33 mouse cellular contexts compared by ENCODE assay signal in genomic region chr17:36187540-36187939, GRCm38 (mm10). TPM values are rescaled to one million over a fixed set of nuclear protein-coding genes. Genes with fewer than 3 reads are reported as not detected.
DNase-seq lines count a peak whose midpoint lies in the region; ATAC-seq and TF ChIP-seq lines count a peak whose summit lies in the region.
"Had no signal": no experiment of that assay in that cellular context is flagged by ENCODE, and none has a peak within 500 bp of the region (broad histone marks: within the 10 kb centered on the region; RNA-seq: fewer than 3 reads in every experiment).

No protein-coding gene starts in this region.

- no peak overlapping the region for H3K4me2 ChIP-seq in heart, embryonic 11.5 days
- H3K4me2 ChIP-seq in liver, postnatal 0 days (ENCODE audit: low read depth, low read length) = no peak overlapping the region
- H3K4me2 ChIP-seq: embryonic facial prominence, embryonic 12.5 days; embryonic facial prominence, embryonic 15.5 days; hindbrain, embryonic 13.5 days had no signal

- no peak overlapping the region for H3K4me3 ChIP-seq in heart, embryonic 10.5 days
- H3K4me3 ChIP-seq in heart, embryonic 11.5 days (ENCODE audit: low read depth, low read length) = no peak overlapping the region
- no peak overlapping the region for H3K4me3 ChIP-seq in liver, postnatal 0 days (ENCODE audit: low read depth, low read length)
- H3K4me3 ChIP-seq: embryonic facial prominence, embryonic 12.5 days; embryonic facial prominence, embryonic 15.5 days; gastrocnemius, adult 2 months; hindbrain, embryonic 13.5 days had no signal

- H3K9me3 ChIP-seq in heart, embryonic 10.5 days = no peaks in the 10 kb centered on the region
- H3K9me3 ChIP-seq in heart, embryonic 11.5 days (replicated peaks; ENCODE audit: control insufficient read depth, low read length) = no peaks in the 10 kb centered on the region
- H3K9me3 ChIP-seq in liver, postnatal 0 days (ENCODE audit: low read length) = no peaks in the 10 kb centered on the region
- H3K9me3 ChIP-seq: embryonic facial prominence, embryonic 12.5 days; embryonic facial prominence, embryonic 15.5 days; G1E; hindbrain, embryonic 13.5 days had no signal

- WGBS in heart, embryonic 10.5 days = 55% methylated on average over 3 of the region's 3 CpGs
- 34% methylated on average over 3 of the region's 3 CpGs for WGBS in heart, embryonic 11.5 days (ENCODE audit: insufficient replicate concordance)
- 30% methylated on average over 3 of the region's 3 CpGs for WGBS in liver, postnatal 0 days (ENCODE audit: insufficient replicate concordance)

- peaks cover 88% of the 10 kb centered on the region for H3K27me3 ChIP-seq in heart, embryonic 10.5 days (ENCODE audit: insufficient read depth, poor library complexity, severe bottlenecking)
- peaks cover 54% of the 10 kb centered on the region for H3K27me3 ChIP-seq in heart, embryonic 11.5 days (ENCODE audit: control insufficient read depth, insufficient read depth, low read length)
- H3K27me3 ChIP-seq in splenic B cell, adult 2 months (ENCODE audit: control insufficient read depth, insufficient read depth, low read length, poor library complexity, severe bottlenecking) = no peaks in the 10 kb centered on the region
- peaks cover 20% of the 10 kb centered on the region for H3K27me3 ChIP-seq in liver, postnatal 0 days (ENCODE audit: insufficient read depth, low read length)

- H3K4me1 ChIP-seq in heart, embryonic 10.5 days = no peaks in the 10 kb centered on the region
- no peaks in the 10 kb centered on the region for H3K4me1 ChIP-seq in heart, embryonic 11.5 days (ENCODE audit: control insufficient read depth, insufficient read depth, low read length)
- H3K4me1 ChIP-seq in liver, postnatal 0 days (ENCODE audit: insufficient read depth) = no peaks in the 10 kb centered on the region
- H3K4me1 ChIP-seq: embryonic facial prominence, embryonic 12.5 days; embryonic facial prominence, embryonic 15.5 days; hindbrain, embryonic 13.5 days had no signal

- no peak overlapping the region for H3K9ac ChIP-seq in heart, embryonic 11.5 days (ENCODE audit: low read depth, low read length)
- H3K9ac ChIP-seq in liver, postnatal 0 days (replicated peaks) = no peak overlapping the region
- H3K9ac ChIP-seq: embryonic facial prominence, embryonic 12.5 days; embryonic facial prominence, embryonic 15.5 days; forebrain, postnatal 0 days; hindbrain, embryonic 13.5 days had no signal

- peak; percentile 39 for DNase-seq in heart, embryonic 10.5 days (ENCODE audit: low spot score)
- peak; percentile 29 for DNase-seq in splenic B cell, adult 2 months (ENCODE audit: low read depth, low spot score)
- no peak for DNase-seq in liver, postnatal 0 days
- no peak for DNase-seq in lung, postnatal 25 days (ENCODE audit: low spot score)
- DNase-seq: adrenal gland, postnatal 10 days; adrenal gland, postnatal 36 days; B cell, adult 2 months; cerebellum, adult 18-20 months; cerebellum, adult 9-10 months; cerebellum, postnatal 14 days; forebrain, postnatal 0 days; gastrocnemius, adult 2 months; gastrocnemius, postnatal 14 days; heart, adult 18-20 months had no signal

- no peak for ATAC-seq in heart, embryonic 11.5 days (replicated peaks; ENCODE audit: insufficient number of reproducible peaks, low FRiP score, low TSS enrichment)
- peak; percentile 65; the same call in 1 of the 2 replicates for ATAC-seq in megakaryocyte progenitor cell, adult 5-6 weeks (replicated peaks; ENCODE audit: poor library complexity)
- ATAC-seq in liver, postnatal 0 days = no peak
- ATAC-seq: forebrain, embryonic 14.5 days; forebrain, postnatal 0 days; hindbrain, embryonic 16.5 days; inflammation-experienced regulatory T-cells, adult 6 months; Patski had no signal

- no peaks in the 10 kb centered on the region for H3K36me3 ChIP-seq in heart, embryonic 10.5 days
- H3K36me3 ChIP-seq in heart, embryonic 11.5 days (ENCODE audit: control insufficient read depth, insufficient read depth, low read length) = no peaks in the 10 kb centered on the region
- H3K36me3 ChIP-seq in splenic B cell, adult 2 months (ENCODE audit: control insufficient read depth, insufficient read depth, low read length, poor library complexity, severe bottlenecking) = no peaks in the 10 kb centered on the region
- no peaks in the 10 kb centered on the region for H3K36me3 ChIP-seq in liver, postnatal 0 days (replicated peaks; ENCODE audit: insufficient read depth, low read length)
- H3K36me3 ChIP-seq: embryonic facial prominence, embryonic 12.5 days; embryonic facial prominence, embryonic 15.5 days; G1E; hindbrain, embryonic 13.5 days had no signal

- no peak for TF ChIP-seq EP300 in liver, postnatal 0 days (IDR thresholded peaks at IDR 0.05; ENCODE audit: low read depth)

- H3K27ac ChIP-seq in heart, embryonic 10.5 days = no peak overlapping the region
- no peak overlapping the region for H3K27ac ChIP-seq in heart, embryonic 11.5 days (ENCODE audit: low read depth, low read length)
- no peak overlapping the region for H3K27ac ChIP-seq in liver, postnatal 0 days (ENCODE audit: low read depth)
- H3K27ac ChIP-seq: embryonic facial prominence, embryonic 12.5 days; embryonic facial prominence, embryonic 15.5 days; gastrocnemius, adult 2 months; hindbrain, embryonic 13.5 days had no signal

- TF ChIP-seq CTCF in liver, postnatal 0 days (IDR thresholded peaks at IDR 0.05; ENCODE audit: low read depth) = no peak

RNA-seq across cellular contexts. Expression of gene H2-T3, which starts 2.5 kb away (rescaled TPM):
- not detected in 2 replicates for polyA plus RNA-seq in heart, embryonic 10.5 days (2016; fragmentation: Nextera tagmentation; extraction: Ambion mirVana)
- polyA plus RNA-seq in heart, embryonic 11.5 days (2014; fragmentation: Nextera tagmentation; extraction: Ambion mirVana) = not detected in 2 replicates
- total RNA-seq in megakaryocyte progenitor cell, adult 5-6 weeks (2015) = not detected in 2 replicates
- not detected in 2 replicates for total RNA-seq in megakaryocyte progenitor cell, adult 5-6 weeks (2017)
- not detected in 2 replicates for polyA plus RNA-seq in liver, postnatal 0 days (2015; fragmentation: Nextera tagmentation; extraction: Ambion mirVana)
- total RNA-seq: adrenal gland, adult 18-20 months; adrenal gland, postnatal 10 days; adrenal gland, postnatal 36 days; CH12.LX; forebrain, postnatal 0 days; gastrocnemius, adult 2 months; gastrocnemius, postnatal 14 days; heart, adult 18-20 months; heart, postnatal 25 days had no signal
- polyA plus RNA-seq: embryonic facial prominence, embryonic 12.5 days; embryonic facial prominence, embryonic 15.5 days; forebrain, embryonic 11.5 days; forebrain, embryonic 14.5 days; forebrain, postnatal 0 days; frontal cortex, adult 2 months; G1E; heart, embryonic 14.5 days; heart, postnatal 0 days; hindbrain, embryonic 13.5 days; hindbrain, embryonic 16.5 days; Patski had no signal

RNA-seq across cellular contexts. Expression of gene Gm8909, which starts 19.2 kb away (rescaled TPM):
- 0.40 TPM in 1 of 2 replicates, not detected in the other for polyA plus RNA-seq in heart, embryonic 10.5 days (2016; fragmentation: Nextera tagmentation; extraction: Ambion mirVana)
- polyA plus RNA-seq in heart, embryonic 11.5 days (2014; fragmentation: Nextera tagmentation; extraction: Ambion mirVana) = not detected in 2 replicates
- not detected in 2 replicates for total RNA-seq in megakaryocyte progenitor cell, adult 5-6 weeks (2015)
- not detected in 2 replicates for total RNA-seq in megakaryocyte progenitor cell, adult 5-6 weeks (2017)
- polyA plus RNA-seq in liver, postnatal 0 days (2015; fragmentation: Nextera tagmentation; extraction: Ambion mirVana) = not detected in 2 replicates
- total RNA-seq: adrenal gland, postnatal 36 days; forebrain, postnatal 0 days; G1E; gastrocnemius, adult 2 months; gastrocnemius, postnatal 14 days; gastrocnemius, postnatal 4 days; heart, adult 18-20 months; heart, postnatal 25 days; hematopoietic stem cell, adult 5-6 weeks had no signal
- polyA plus RNA-seq: embryonic facial prominence, embryonic 12.5 days; embryonic facial prominence, embryonic 15.5 days; forebrain, embryonic 11.5 days; forebrain, embryonic 14.5 days; forebrain, postnatal 0 days; frontal cortex, adult 2 months; G1E; heart, embryonic 14.5 days; heart, postnatal 0 days; hindbrain, embryonic 13.5 days; hindbrain, embryonic 16.5 days; Patski had no signal

RNA-seq across cellular contexts. Expression of gene Gm7030, which starts 58.3 kb away (rescaled TPM):
- not detected in 2 replicates for polyA plus RNA-seq in heart, embryonic 10.5 days (2016; fragmentation: Nextera tagmentation; extraction: Ambion mirVana)
- not detected in 2 replicates for polyA plus RNA-seq in heart, embryonic 11.5 days (2014; fragmentation: Nextera tagmentation; extraction: Ambion mirVana)
- total RNA-seq in megakaryocyte progenitor cell, adult 5-6 weeks (2015) = not detected in 2 replicates
- not detected in 2 replicates for total RNA-seq in megakaryocyte progenitor cell, adult 5-6 weeks (2017)
- polyA plus RNA-seq in liver, postnatal 0 days (2015; fragmentation: Nextera tagmentation; extraction: Ambion mirVana) = not detected in 2 replicates
- total RNA-seq: adrenal gland, postnatal 10 days; adrenal gland, postnatal 36 days; CH12.LX; forebrain, postnatal 0 days; gastrocnemius, adult 2 months; gastrocnemius, postnatal 14 days; gastrocnemius, postnatal 4 days; heart, postnatal 25 days; hematopoietic stem cell, adult 5-6 weeks had no signal
- polyA plus RNA-seq: embryonic facial prominence, embryonic 12.5 days; embryonic facial prominence, embryonic 15.5 days; forebrain, embryonic 11.5 days; forebrain, embryonic 14.5 days; forebrain, postnatal 0 days; frontal cortex, adult 2 months; G1E; heart, embryonic 14.5 days; heart, postnatal 0 days; hindbrain, embryonic 13.5 days; hindbrain, embryonic 16.5 days; Patski had no signal

Comparison
In these comparisons a context has a peak if more than half of its experiments do, and no peak if none do; other contexts are left out.
1. DNase-seq: peak in heart, embryonic 10.5 days (single experiment) and splenic B cell, adult 2 months (single experiment); none in liver, postnatal 0 days (single experiment) and lung, postnatal 25 days (single experiment).